Mouse (Mus musculus): ENCODE measurements at regions not wholly inside any gene's neighbourhood (a gene's known extent, or its start where the extent isn't known, plus 50 kb on each side); places are given as distances from the start of the nearest gene placed in this dataset.

- TF ChIP-seq CTCF (conservative IDR thresholded peaks at IDR 0.05; ENCODE audit: low read length) (no peak), NANOG (IDR thresholded peaks at IDR 0.05; ENCODE audit: borderline replicate concordance, low read length) (no peak), POU5F1 (IDR thresholded peaks at IDR 0.05; ENCODE audit: borderline replicate concordance, low read length) (no peak)
- no peaks in the 10 kb centered on the region for H3K36me3 ChIP-seq (ENCODE audit: insufficient read depth, low read length)
- peaks cover 5% of the 10 kb centered on the region for H3K9me3 ChIP-seq (ENCODE audit: low read length)
- no peak overlapping the region for H3K4me3 ChIP-seq (replicated peaks; ENCODE audit: low read length)
- no peaks in the 10 kb centered on the region for H3K27me3 ChIP-seq (ENCODE audit: insufficient read depth, low read length)
- H3K4me1 ChIP-seq (replicated peaks; ENCODE audit: low read depth, low read length), result no peaks in the 10 kb centered on the region
Observed at GRCm38 (mm10) chr17:61337094-61337493, 1544.0 kb downstream of the Efna5 start.

- Histone ChIP-seq H3K27me3 (ENCODE audit: insufficient read depth, low read length) (no peaks in the 10 kb centered on the region), H3K4me1 (replicated peaks; ENCODE audit: low read depth, low read length) (no peaks in the 10 kb centered on the region), H3K9me3 (ENCODE audit: low read length) (no peaks in the 10 kb centered on the region), H3K4me3 (replicated peaks; ENCODE audit: low read length) (no peak overlapping the region), H3K36me3 (ENCODE audit: insufficient read depth, low read length) (no peaks in the 10 kb centered on the region)
- TF ChIP-seq NANOG (IDR thresholded peaks at IDR 0.05; ENCODE audit: borderline replicate concordance, low read length) (no peak), CTCF (conservative IDR thresholded peaks at IDR 0.05; ENCODE audit: low read length) (no peak), POU5F1 (IDR thresholded peaks at IDR 0.05; ENCODE audit: borderline replicate concordance, low read length) (no peak)
Observed at GRCm38 (mm10) chr17:61325401-61325800, 1555.7 kb downstream of the Efna5 start.

- Histone ChIP-seq H3K9me3 (ENCODE audit: low read length) (no peaks in the 10 kb centered on the region), H3K4me1 (replicated peaks; ENCODE audit: low read depth, low read length) (no peaks in the 10 kb centered on the region), H3K4me3 (replicated peaks; ENCODE audit: low read length) (no peak overlapping the region), H3K27me3 (ENCODE audit: insufficient read depth, low read length) (no peaks in the 10 kb centered on the region), H3K36me3 (ENCODE audit: insufficient read depth, low read length) (no peaks in the 10 kb centered on the region)
- TF ChIP-seq CTCF (conservative IDR thresholded peaks at IDR 0.05; ENCODE audit: low read length) (peak; percentile 56), NANOG (IDR thresholded peaks at IDR 0.05; ENCODE audit: borderline replicate concordance, low read length) (no peak), POU5F1 (IDR thresholded peaks at IDR 0.05; ENCODE audit: borderline replicate concordance, low read length) (no peak)
Observed at GRCm38 (mm10) chr17:61320865-61321264, 1560.3 kb downstream of the Efna5 start.

GRCm38 (mm10) chr17:61313424-61313823, 1567.7 kb downstream of the Efna5 start:
- no peaks in the 10 kb centered on the region for H3K36me3 ChIP-seq (ENCODE audit: insufficient read depth, low read length)
- H3K27me3 ChIP-seq (ENCODE audit: insufficient read depth, low read length), result no peaks in the 10 kb centered on the region
- no peak for TF ChIP-seq NANOG (IDR thresholded peaks at IDR 0.05; ENCODE audit: borderline replicate concordance, low read length)
- no peak for TF ChIP-seq POU5F1 (IDR thresholded peaks at IDR 0.05; ENCODE audit: borderline replicate concordance, low read length)
- TF ChIP-seq CTCF (conservative IDR thresholded peaks at IDR 0.05; ENCODE audit: low read length), result no peak
- H3K4me3 ChIP-seq (replicated peaks; ENCODE audit: low read length), result no peak overlapping the region
- H3K9me3 ChIP-seq (ENCODE audit: low read length), result 0 out of 2 replicates have a peak, but pooled peaks cover 3% of the 10 kb centered on the region
- no peaks in the 10 kb centered on the region for H3K4me1 ChIP-seq (replicated peaks; ENCODE audit: low read depth, low read length)

- no peak overlapping the region for H3K4me3 ChIP-seq (replicated peaks; ENCODE audit: low read length)
- no peaks in the 10 kb centered on the region for H3K27me3 ChIP-seq (ENCODE audit: insufficient read depth, low read length)
- H3K4me1 ChIP-seq (replicated peaks; ENCODE audit: low read depth, low read length), result no peaks in the 10 kb centered on the region
- no peaks in the 10 kb centered on the region for H3K36me3 ChIP-seq (ENCODE audit: insufficient read depth, low read length)
- no peak for TF ChIP-seq NANOG (IDR thresholded peaks at IDR 0.05; ENCODE audit: borderline replicate concordance, low read length)
- TF ChIP-seq CTCF (conservative IDR thresholded peaks at IDR 0.05; ENCODE audit: low read length), result no peak
- TF ChIP-seq POU5F1 (IDR thresholded peaks at IDR 0.05; ENCODE audit: borderline replicate concordance, low read length), result no peak
- H3K9me3 ChIP-seq (ENCODE audit: low read length), result 0 out of 2 replicates have a peak, but pooled peaks cover 3% of the 10 kb centered on the region
Observed at GRCm38 (mm10) chr17:61311189-61311588, 1569.9 kb downstream of the Efna5 start.

GRCm38 (mm10) chr17:61303611-61304010, 1577.5 kb downstream of the Efna5 start:
- TF ChIP-seq CTCF (conservative IDR thresholded peaks at IDR 0.05; ENCODE audit: low read length), result no peak
- Histone ChIP-seq H3K36me3 (ENCODE audit: insufficient read depth, low read length) (no peaks in the 10 kb centered on the region), H3K4me1 (replicated peaks; ENCODE audit: low read depth, low read length) (no peaks in the 10 kb centered on the region), H3K4me3 (replicated peaks; ENCODE audit: low read length) (no peak overlapping the region), H3K27me3 (ENCODE audit: insufficient read depth, low read length) (no peaks in the 10 kb centered on the region), H3K9me3 (ENCODE audit: low read length) (no peaks in the 10 kb centered on the region)

GRCm38 (mm10) chr17:61301984-61302383, 1579.1 kb downstream of the Efna5 start:
- Histone ChIP-seq H3K4me3 (replicated peaks; ENCODE audit: low read length) (no peak overlapping the region), H3K27me3 (ENCODE audit: insufficient read depth, low read length) (no peaks in the 10 kb centered on the region), H3K4me1 (replicated peaks; ENCODE audit: low read depth, low read length) (no peaks in the 10 kb centered on the region), H3K36me3 (ENCODE audit: insufficient read depth, low read length) (no peaks in the 10 kb centered on the region), H3K9me3 (ENCODE audit: low read length) (no peaks in the 10 kb centered on the region)
- TF ChIP-seq POU5F1 (IDR thresholded peaks at IDR 0.05; ENCODE audit: borderline replicate concordance, low read length) (no peak), NANOG (IDR thresholded peaks at IDR 0.05; ENCODE audit: borderline replicate concordance, low read length) (no peak), CTCF (conservative IDR thresholded peaks at IDR 0.05; ENCODE audit: low read length) (no peak)

GRCm38 (mm10) chr17:61301171-61301570, 1579.9 kb downstream of the Efna5 start:
- Histone ChIP-seq H3K4me1 (replicated peaks; ENCODE audit: low read depth, low read length) (no peaks in the 10 kb centered on the region), H3K4me3 (replicated peaks; ENCODE audit: low read length) (no peak overlapping the region), H3K36me3 (ENCODE audit: insufficient read depth, low read length) (no peaks in the 10 kb centered on the region), H3K9me3 (ENCODE audit: low read length) (no peaks in the 10 kb centered on the region), H3K27me3 (ENCODE audit: insufficient read depth, low read length) (no peaks in the 10 kb centered on the region)
- TF ChIP-seq POU5F1 (IDR thresholded peaks at IDR 0.05; ENCODE audit: borderline replicate concordance, low read length) (no peak), NANOG (IDR thresholded peaks at IDR 0.05; ENCODE audit: borderline replicate concordance, low read length) (no peak), CTCF (conservative IDR thresholded peaks at IDR 0.05; ENCODE audit: low read length) (no peak)

GRCm38 (mm10) chr17:61291129-61291528, 1590.0 kb downstream of the Efna5 start:
- no peaks in the 10 kb centered on the region for H3K27me3 ChIP-seq (ENCODE audit: insufficient read depth, low read length)
- H3K4me3 ChIP-seq (replicated peaks; ENCODE audit: low read length), result no peak overlapping the region
- TF ChIP-seq POU5F1 (IDR thresholded peaks at IDR 0.05; ENCODE audit: borderline replicate concordance, low read length) (no peak), NANOG (IDR thresholded peaks at IDR 0.05; ENCODE audit: borderline replicate concordance, low read length) (no peak), CTCF (conservative IDR thresholded peaks at IDR 0.05; ENCODE audit: low read length) (no peak)
- no peaks in the 10 kb centered on the region for H3K9me3 ChIP-seq (ENCODE audit: low read length)
- H3K36me3 ChIP-seq (ENCODE audit: insufficient read depth, low read length), result no peaks in the 10 kb centered on the region
- no peaks in the 10 kb centered on the region for H3K4me1 ChIP-seq (replicated peaks; ENCODE audit: low read depth, low read length)

Measured in E14TG2a.4 (cell line).